Mouse (Mus musculus) kidney, postnatal 14 days (tissue): ENCODE data around the gene Synpo2l.
A peak's percentile ranks its signal among the peaks of the same experiment; 100 is the strongest.
"Not testable (repeated sequence)": the region's sequence is repeated elsewhere in the genome, so short reads cannot be mapped to it uniquely, and the experiment has no call there.

Source experiments
- DNase-seq: peaks from one replicate; pipeline ENCODE4 v3.0.0; 2022; ENCODE audit warnings: mixed read lengths

Synpo2l gene

DNA sequence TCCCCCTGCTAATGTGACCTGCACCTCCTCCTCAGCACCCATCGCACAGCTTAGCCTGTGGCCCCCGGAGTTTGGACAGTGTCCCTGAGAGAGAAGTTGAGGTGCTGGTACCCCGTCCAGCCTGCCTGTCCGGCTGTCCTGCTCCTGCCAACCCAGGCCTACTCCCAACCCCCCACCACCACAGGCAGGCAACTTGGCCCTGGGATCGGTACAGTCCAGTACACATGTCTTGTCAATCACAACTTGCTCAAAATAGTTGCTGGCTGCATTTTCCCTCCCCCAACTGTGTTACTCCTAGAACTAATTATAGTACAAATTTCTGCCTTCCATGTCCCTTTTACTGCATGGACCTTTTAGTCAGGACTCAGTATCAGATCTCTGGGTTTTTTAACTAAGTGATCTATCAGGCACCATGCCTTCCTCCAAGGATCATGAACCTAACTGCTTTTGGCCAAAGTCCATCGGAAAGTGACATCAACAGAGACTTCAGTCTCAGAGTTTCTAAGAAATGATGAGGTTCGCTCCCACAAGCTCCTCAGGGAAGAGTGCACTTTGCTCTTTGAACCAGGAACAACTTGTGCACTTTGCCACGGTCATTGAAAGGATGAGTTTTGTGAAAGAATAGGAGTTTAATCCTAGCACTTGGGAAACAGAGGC, at the start of gene Synpo2l:
Synpo2l (minus strand) TSS at position 201 of the 657 bp plus-strand sequence.
- DNase-seq, result peak; percentile 59

DNA sequence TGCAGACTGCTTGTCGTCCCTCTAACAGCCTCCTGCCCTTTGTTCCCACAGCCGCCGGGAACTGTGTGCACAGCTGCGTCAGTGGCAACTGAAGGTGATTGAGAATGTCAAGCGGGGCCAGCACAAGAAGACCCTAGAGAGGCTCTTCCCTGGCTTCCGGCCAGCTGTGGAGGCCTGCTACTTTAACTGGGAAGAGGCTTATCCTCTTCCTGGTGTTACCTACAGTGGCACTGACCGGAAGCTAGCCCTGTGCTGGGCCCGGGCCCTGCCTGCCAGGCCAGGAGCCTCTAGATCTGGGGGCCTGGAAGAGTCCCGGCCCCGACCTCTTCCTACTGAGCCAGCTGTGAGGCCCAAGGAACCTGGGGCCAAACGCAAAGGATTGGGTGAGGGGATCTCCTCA, 45.7 kb upstream of the Synpo2l start:
- no peak for DNase-seq

DNA sequence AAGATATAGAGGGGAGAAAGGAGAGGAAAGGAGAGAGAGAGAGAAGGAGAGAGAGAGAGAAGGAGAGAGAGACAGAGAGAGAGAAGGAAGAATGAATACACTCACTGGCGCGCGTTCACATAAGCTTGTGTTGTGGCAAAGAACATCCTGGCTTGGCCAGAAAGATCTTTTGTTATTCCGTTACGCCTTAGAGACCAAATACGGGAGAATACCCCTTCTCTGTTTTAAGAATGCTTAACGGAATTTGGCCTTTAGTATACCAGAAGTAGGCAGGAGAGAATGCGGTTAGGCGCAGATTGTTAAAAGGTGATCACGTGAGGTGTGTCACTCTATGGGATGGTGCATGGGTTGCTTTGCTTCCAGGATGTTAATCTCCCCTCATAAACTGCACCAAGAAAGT, 40.1 kb upstream of the Synpo2l start:
- no peak for DNase-seq

DNA sequence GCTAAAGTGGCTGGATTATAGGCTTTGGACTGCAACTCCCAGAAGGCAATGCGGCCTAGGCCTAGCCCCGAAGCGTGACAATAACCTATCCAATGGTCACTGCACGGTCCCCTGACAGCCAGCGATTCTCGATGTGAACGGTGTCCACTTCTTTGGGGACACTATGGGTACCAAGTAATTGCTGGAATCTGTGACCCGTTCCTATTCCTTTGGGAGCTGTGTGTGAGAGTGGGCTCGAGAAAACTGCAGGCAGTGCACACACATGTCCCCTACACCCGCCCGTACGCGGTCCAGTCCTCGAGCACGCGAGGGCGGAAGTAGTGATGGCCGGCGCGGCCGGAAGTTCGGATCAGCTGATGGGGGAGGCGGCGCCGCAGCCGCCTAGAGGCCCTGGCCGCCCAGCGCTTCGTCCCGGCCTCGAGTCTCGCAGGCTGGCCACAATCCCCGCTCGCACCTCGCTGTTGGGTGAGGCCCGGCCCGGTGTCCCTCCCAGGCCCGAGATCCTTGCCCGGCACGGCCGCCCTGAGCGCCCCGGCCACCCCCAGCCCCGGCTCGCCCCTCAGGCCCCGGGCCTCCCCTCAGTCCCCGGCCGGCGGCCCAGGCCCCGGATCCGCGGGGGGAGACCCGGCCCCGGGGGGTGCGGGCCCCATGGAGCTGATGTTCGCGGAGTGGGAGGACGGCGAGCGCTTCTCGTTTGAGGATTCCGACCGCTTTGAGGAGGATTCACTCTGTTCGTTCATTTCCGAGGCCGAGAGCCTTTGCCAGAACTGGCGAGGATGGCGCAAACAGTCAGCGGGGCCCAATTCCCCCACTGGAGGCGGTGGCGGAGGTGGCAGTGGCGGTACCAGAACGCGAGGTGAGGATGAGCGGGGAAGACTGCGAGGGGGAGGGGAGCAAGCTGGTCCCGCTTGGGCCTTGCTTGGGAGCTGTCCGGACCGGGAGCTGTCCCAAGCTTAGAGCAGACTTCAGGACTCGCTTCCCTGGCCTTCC, 39.3 kb upstream of the Synpo2l start, which contains the start of gene Zswim8:
Zswim8 (plus strand) TSS at position 352 of the 990 bp plus-strand sequence.
- DNase-seq, result peak; percentile 94

DNA sequence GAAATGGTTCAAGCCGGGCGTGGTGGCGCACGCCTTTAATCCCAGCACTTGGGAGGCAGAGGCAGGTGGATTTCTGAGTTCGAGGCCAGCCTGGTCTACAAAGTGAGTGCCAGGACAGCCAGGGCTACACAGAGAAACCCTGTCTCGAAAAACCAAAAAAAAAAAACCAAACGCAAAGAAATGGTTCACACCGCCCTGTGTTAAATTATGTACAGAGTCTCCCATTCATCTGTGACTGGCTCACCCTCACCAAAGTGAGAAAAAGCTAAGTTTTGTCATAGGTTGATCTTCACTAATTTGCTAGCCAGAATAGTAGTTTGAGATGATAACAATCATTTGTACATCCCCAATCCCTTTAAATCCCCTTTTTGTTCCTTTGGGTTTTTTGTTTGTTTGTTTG, 35.3 kb upstream of the Synpo2l start:
- not testable (repeated sequence) for DNase-seq

DNA sequence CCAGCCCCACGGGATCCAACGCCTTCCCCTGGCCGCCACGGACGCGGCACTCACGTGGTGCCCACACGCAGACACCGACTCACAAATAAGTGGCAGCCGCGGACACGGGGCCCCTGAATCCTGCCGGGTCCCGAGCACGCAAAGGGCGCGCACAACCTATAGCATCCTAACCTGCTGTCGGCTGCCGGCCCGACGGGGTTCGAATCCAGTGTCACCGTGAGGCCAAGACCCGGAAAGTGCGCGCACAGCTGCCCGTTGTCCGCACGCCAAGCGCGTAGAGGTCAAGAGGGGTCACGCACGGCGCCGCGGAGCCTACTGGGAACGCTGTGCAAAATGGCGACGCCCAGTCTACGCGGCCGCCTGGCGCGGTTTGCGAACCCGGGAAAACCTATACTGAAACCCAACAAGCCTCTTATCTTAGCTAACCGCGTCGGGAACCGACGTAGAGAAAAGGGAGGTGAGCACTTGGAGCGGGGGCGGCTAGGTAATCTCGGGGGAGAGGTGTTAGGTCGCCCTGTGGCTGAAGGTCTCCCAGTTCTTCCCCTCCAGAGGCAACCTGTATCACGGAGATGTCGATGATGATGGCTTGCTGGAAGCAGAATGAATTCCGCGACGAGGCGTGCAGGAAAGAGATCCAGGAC, 34.7 kb upstream of the Synpo2l start, which contains the start of gene Chchd1:
Chchd1 (plus strand) TSS at position 266 of the 641 bp plus-strand sequence.
- peak; percentile 93 for DNase-seq

- no peak for DNase-seq
These were observed 34.1 kb upstream of the Synpo2l start for GRCm38 (mm10) chr14:20702096-20702740.

DNA sequence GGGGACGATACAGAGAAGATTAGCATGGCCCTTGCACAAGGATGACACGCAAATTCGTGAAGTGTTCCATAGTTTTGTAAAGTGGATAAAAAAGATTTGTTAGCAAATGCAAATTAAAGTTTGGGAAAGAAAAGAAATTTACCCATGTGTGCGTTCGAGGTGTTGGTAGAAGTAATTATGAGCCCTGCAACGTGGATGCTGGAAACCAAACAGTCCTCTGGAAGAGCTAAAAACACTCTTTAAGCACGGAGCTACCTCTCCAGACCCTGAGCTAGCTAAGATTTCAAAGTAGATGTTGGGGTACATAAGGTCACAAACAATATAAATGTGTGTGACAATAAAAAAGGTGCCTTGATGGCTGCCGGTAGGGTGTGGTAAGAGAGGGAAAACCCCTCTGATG, 33.4 kb upstream of the Synpo2l start:
- DNase-seq, result no peak

DNA sequence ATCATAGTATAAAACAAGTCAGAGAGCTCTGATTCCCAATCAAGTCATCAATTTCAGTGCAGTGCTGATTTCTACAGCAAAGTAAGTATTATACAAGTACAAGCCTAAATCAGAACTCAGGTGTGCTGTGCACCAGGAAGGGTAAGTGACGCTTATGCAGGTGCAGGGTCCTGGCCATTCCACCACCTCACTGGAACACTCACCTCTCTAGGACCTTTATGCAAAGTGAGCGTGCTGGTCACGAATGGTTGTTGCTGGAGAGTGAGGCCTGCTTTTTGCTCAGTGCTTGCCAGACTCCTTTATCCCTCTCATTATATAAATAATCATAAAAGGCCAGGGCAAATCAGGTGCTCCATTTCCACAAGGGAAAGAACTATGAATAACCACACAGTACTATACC, 32.2 kb upstream of the Synpo2l start:
- DNase-seq, result no peak

- DNase-seq, result no peak
These were observed 30.4 kb upstream of the Synpo2l start for GRCm38 (mm10) chr14:20698515-20698914.

DNA sequence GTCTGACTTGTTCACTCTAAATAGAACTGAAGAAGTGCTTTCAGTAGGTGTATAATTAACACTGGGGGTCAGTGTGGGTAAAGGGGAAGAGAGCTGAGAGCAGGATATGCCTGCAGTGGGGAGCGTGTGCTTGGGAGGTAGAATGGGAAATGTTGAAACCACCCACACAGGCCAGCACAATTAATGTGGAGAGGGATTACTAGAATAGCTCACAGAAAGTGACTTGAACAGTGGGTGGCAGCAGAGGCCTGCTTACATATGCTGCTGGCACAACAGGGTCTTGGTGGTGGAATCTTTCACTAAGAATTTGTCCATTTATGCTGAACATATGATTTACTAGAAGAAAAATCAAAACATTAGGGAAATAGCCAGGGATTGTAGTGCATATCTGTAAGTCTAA, 28.8 kb upstream of the Synpo2l start:
- peak; percentile 59 for DNase-seq

GRCm38 (mm10) chr14:20695761-20696520, 27.8 kb upstream of the Synpo2l start:
- DNase-seq, result no peak

DNA sequence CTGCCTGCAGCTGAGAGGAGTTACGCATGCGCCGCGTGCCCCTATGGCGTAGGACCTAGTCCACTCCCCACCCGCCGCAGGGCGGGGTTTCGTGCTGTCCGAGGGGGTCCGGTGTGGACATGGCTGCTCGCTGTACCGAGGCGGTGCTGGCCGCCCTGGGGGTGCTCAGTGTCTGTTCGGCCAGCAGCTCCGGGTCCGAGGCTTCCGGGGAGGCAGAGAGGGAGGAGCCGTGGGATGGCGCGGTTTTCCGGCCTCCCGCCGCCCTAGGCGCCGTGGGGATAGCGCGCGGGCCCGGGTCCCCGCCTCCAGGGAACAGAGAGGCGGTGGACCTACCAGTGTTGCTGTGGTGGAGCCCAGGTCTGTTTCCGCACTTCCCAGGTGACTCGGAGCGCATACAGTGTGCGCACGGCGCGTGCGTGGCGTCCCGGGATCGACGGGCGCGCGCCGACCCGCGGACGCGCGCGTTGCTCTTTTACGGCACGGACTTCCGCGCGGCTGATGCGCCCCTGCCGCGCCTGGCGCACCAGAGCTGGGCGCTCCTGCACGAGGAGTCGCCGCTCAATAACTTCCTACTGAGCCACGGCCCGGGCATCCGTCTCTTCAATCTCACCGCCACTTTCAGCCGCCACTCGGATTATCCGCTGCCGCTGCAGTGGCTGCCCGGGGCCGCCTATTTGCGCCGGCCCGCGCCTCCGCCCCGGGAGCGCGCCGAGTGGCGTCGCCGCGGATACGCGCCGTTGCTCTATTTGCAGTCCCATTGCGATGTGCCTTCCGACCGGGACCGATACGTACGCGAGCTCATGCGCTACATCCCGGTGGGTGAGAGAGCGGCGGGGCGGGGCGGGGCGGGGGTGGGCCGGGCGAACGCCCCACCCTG, 27.0 kb upstream of the Synpo2l start, which contains the start of gene Fut11:
Fut11 (plus strand) TSS at position 85 of the 877 bp plus-strand sequence.
- peak; percentile 92 for DNase-seq

- DNase-seq, result no peak
These were observed 26.2 kb upstream of the Synpo2l start for GRCm38 (mm10) chr14:20694185-20694883.

- no peak for DNase-seq
These were observed 25.5 kb upstream of the Synpo2l start for GRCm38 (mm10) chr14:20693589-20694101.

GRCm38 (mm10) chr14:20691772-20692171, 23.6 kb upstream of the Synpo2l start:
- no peak for DNase-seq

- DNase-seq, result no peak
These were observed 20.9 kb upstream of the Synpo2l start for GRCm38 (mm10) chr14:20689009-20689408.

GRCm38 (mm10) chr14:20686576-20686975, 18.4 kb upstream of the Synpo2l start:
- no peak for DNase-seq

GRCm38 (mm10) chr14:20682498-20682897, 14.3 kb upstream of the Synpo2l start:
- peak; percentile 35 for DNase-seq

- DNase-seq, result no peak
These were observed 13.6 kb upstream of the Synpo2l start for GRCm38 (mm10) chr14:20681742-20682141.
